Mouse (Mus musculus): ENCODE data around the gene Mboat1.

- no peak for TF ChIP-seq CTCF (IDR thresholded peaks at IDR 0.05; ENCODE audit: borderline replicate concordance, extremely low read depth, insufficient read depth, insufficient read length)
- no peak for TF ChIP-seq POLR2A (IDR thresholded peaks at IDR 0.05; ENCODE audit: borderline replicate concordance, extremely low read depth, insufficient read depth, insufficient read length, poor library complexity, severe bottlenecking)
These were observed 41.1 kb downstream of the Mboat1 start for GRCm38 (mm10) chr13:30177356-30177755.
